Mouse (Mus musculus) adrenal gland, adult 8-10 months (tissue): Measurements from ENCODE around the gene Zfp280c. TPM values are rescaled to one million over a fixed set of nuclear protein-coding genes. Genes with fewer than 3 reads are reported as not detected.

Experiments used
- microRNA-seq, 2 experiments: library from miRNA; unstranded; fragments of <30 nt; microRNA quantifications; one replicate each; pipeline ENCODE4 v1.2.0; 2022
- total RNA-seq, 4 experiments: library from RNA; stranded (reverse); gene quantifications; 2 replicates each; pipeline ENCODE4 v1.2.4; 2022

Zfp280c gene
- total RNA-seq, 4 experiments from 2014 or later, result 9.8 to 17.7 (median 13.4) TPM

Small RNA genes within 50 kb of the gene (microRNA-seq; reads per million reads assigned to microRNA genes)
- 0 reads per million in 2 experiments for gene Gm27828

Other genes starting within 250 kb of the Zfp280c start
- 10 to 100 TPM; 11.1 to 18.4 (median 13.9) TPM for gene Elf4, start 131.4 kb downstream of the Zfp280c start, total RNA-seq
- 100 to 1,000 TPM; 126 to 260 (median 176) TPM for gene Aifm1, start 80.9 kb downstream of the Zfp280c start, total RNA-seq
- gene Rab33a, start 75.2 kb downstream of the Zfp280c start, total RNA-seq, result 10 to 100 TPM in 2 of 4 experiments, 1 to 10 TPM in 2; 7.6 to 49.6 (median 21.5) TPM
- 10 to 100 TPM; 15.3 to 17.2 (median 16.2) TPM for gene Slc25a14, start 28.9 kb upstream of the Zfp280c start, total RNA-seq
- under 1 TPM in 1 of 4 experiments, not detected in 3; 0.31 TPM for gene Gpr119, start 80.0 kb upstream of the Zfp280c start, total RNA-seq
- 1 to 10 TPM; 2.0 to 3.7 (median 3.5) TPM for gene Rbmx2, start 100.5 kb upstream of the Zfp280c start, total RNA-seq